ENCODE assay signal across 9 mouse cellular contexts in genomic region chr2:169777242-169777641, GRCm38 (mm10).
A peak's percentile ranks its signal among the peaks of the same experiment; 100 is the strongest.
DNase-seq lines count a peak whose midpoint lies in the region; ATAC-seq and TF ChIP-seq lines count a peak whose summit lies in the region.
"Had no signal": no experiment of that assay in that cellular context is flagged by ENCODE, and none has a peak within 500 bp of the region (broad histone marks: within the 10 kb centered on the region; RNA-seq: fewer than 3 reads in every experiment).

No protein-coding gene starts in this region.

- H3K27ac ChIP-seq in kidney, embryonic 14.5 days (ENCODE audit: low read depth, low read length): no peak overlapping the region
- 0 out of 2 replicates have a peak overlapping the region, but pooled peaks have one; percentile 30 for H3K27ac ChIP-seq in lung, embryonic 16.5 days (ENCODE audit: low read length)
- no peak overlapping the region for H3K27ac ChIP-seq in cerebellum, adult 2 months (ENCODE audit: insufficient read depth, low read length)
- H3K27ac ChIP-seq: macrophage; neural tube, embryonic 13.5 days had no signal

- no peak for TF ChIP-seq POLR2A in cerebellum, adult 2 months (IDR thresholded peaks at IDR 0.05; ENCODE audit: borderline replicate concordance, insufficient read depth, low read length)

- H3K4me2 ChIP-seq in kidney, embryonic 14.5 days (replicated peaks; ENCODE audit: low read depth, low read length): no peak overlapping the region
- no peak overlapping the region for H3K4me2 ChIP-seq in lung, embryonic 16.5 days (ENCODE audit: low read depth, low read length)
- H3K4me2 ChIP-seq: neural tube, embryonic 13.5 days had no signal

- no peak overlapping the region for H3K4me3 ChIP-seq in kidney, embryonic 14.5 days (ENCODE audit: low read length)
- H3K4me3 ChIP-seq in lung, embryonic 16.5 days (ENCODE audit: low read length): no peak overlapping the region
- no peak overlapping the region for H3K4me3 ChIP-seq in cerebellum, adult 2 months (replicated peaks; ENCODE audit: insufficient read depth, low read depth, low read length)
- H3K4me3 ChIP-seq: neural tube, embryonic 13.5 days had no signal

- H3K9me3 ChIP-seq in kidney, embryonic 14.5 days (ENCODE audit: control insufficient read depth, low read length): no peaks in the 10 kb centered on the region
- H3K9me3 ChIP-seq in lung, embryonic 16.5 days (ENCODE audit: control insufficient read depth, low read length): no peaks in the 10 kb centered on the region
- H3K9me3 ChIP-seq: neural tube, embryonic 13.5 days had no signal

- peaks cover 12% of the 10 kb centered on the region; the same call in 1 of the 2 replicates for H3K4me1 ChIP-seq in kidney, embryonic 14.5 days (ENCODE audit: control insufficient read depth, insufficient read depth, low read length)
- H3K4me1 ChIP-seq in lung, embryonic 16.5 days (replicated peaks; ENCODE audit: control insufficient read depth, insufficient read depth, low read length): peaks cover 19% of the 10 kb centered on the region
- no peaks in the 10 kb centered on the region for H3K4me1 ChIP-seq in cerebellum, adult 2 months (ENCODE audit: control insufficient read depth, insufficient read depth, low read length)

- no peaks in the 10 kb centered on the region for H3K36me3 ChIP-seq in kidney, embryonic 14.5 days (ENCODE audit: control insufficient read depth, insufficient read depth, low read length)
- H3K36me3 ChIP-seq in lung, embryonic 16.5 days (ENCODE audit: control insufficient read depth, insufficient read depth, low read length): no peaks in the 10 kb centered on the region
- H3K36me3 ChIP-seq: neural tube, embryonic 13.5 days had no signal

- H3K27me3 ChIP-seq in kidney, embryonic 14.5 days (ENCODE audit: control insufficient read depth, insufficient read depth, low read length): no peaks in the 10 kb centered on the region
- H3K27me3 ChIP-seq in lung, embryonic 16.5 days (ENCODE audit: control insufficient read depth, insufficient read depth, low read depth, low read length): no peaks in the 10 kb centered on the region
- H3K27me3 ChIP-seq in cerebellum, adult 2 months (ENCODE audit: control insufficient read depth, insufficient read depth, low read length): no peaks in the 10 kb centered on the region
- H3K27me3 ChIP-seq: neural tube, embryonic 13.5 days had no signal

- no peak for TF ChIP-seq CTCF in cerebellum, adult 2 months (IDR thresholded peaks at IDR 0.05; ENCODE audit: borderline replicate concordance, insufficient read depth, low read depth, low read length)

- ATAC-seq in kidney, embryonic 14.5 days (ENCODE audit: low FRiP score, low TSS enrichment): peak; percentile 40; the same call in 1 of the 2 replicates
- peak; percentile 82 for ATAC-seq in lung, embryonic 16.5 days (ENCODE audit: low read depth)
- ATAC-seq in erythroid progenitor cell, adult 5-6 weeks (replicated peaks; ENCODE audit: low FRiP score, poor library complexity, severe bottlenecking): no peak

- DNase-seq in adrenal gland, postnatal 25 days: peak; percentile 24
- peak; percentile 55 for DNase-seq in heart, adult 8-10 months (ENCODE audit: low spot score)
- no peak for DNase-seq in layer of hippocampus, postnatal 10 days (ENCODE audit: low spot score in 2 of 2)
- DNase-seq in cerebellum, adult 2 months: no peak

- no peak overlapping the region for H3K9ac ChIP-seq in kidney, embryonic 14.5 days (ENCODE audit: low read depth, low read length)
- H3K9ac ChIP-seq in lung, embryonic 16.5 days (ENCODE audit: low read length): no peak overlapping the region
- H3K9ac ChIP-seq: neural tube, embryonic 13.5 days had no signal

- 24% methylated on average over 4 of the region's 4 CpGs for WGBS in kidney, embryonic 14.5 days
- 36% methylated on average over 4 of the region's 4 CpGs for WGBS in lung, embryonic 16.5 days
- 75% methylated on average over 4 of the region's 4 CpGs for WGBS in cerebellum, adult 2 months

Comparison
In these comparisons a context has a peak if more than half of its experiments do, and no peak if none do; other contexts are left out.
1. DNase-seq: peak in adrenal gland, postnatal 25 days (single experiment) and heart, adult 8-10 months (single experiment); none in layer of hippocampus, postnatal 10 days (0 of 2) and cerebellum, adult 2 months (0 of 2).